Mouse (Mus musculus) adrenal gland, adult 18-20 months (tissue): Measurements from ENCODE around the gene Olfr411. TPM values are rescaled to one million over a fixed set of nuclear protein-coding genes. Genes with fewer than 3 reads are reported as not detected.

ENCODE experiments used
- DNase-seq, 2 experiments: peaks; one replicate each; pipeline ENCODE4 v3.0.0; 2021 to 2022; ENCODE audit warnings: low spot score in 2 of 2
- long read RNA-seq, 2 experiments: library from polyadenylated mRNA; stranded (forward); transcript quantifications; one replicate each; pipeline ENCODE4 v2.0.0; 2021
- total RNA-seq, 2 experiments: library from RNA; stranded (reverse); gene quantifications; 1 replicate in 1 of 2; 2 replicates in 1 of 2; pipeline ENCODE4 v1.2.3; 2021

The Olfr411 gene
- not detected for total RNA-seq
- long read RNA-seq, experiment 1 = 0 reads
- long read RNA-seq, experiment 2 = 0 reads

DNA sequence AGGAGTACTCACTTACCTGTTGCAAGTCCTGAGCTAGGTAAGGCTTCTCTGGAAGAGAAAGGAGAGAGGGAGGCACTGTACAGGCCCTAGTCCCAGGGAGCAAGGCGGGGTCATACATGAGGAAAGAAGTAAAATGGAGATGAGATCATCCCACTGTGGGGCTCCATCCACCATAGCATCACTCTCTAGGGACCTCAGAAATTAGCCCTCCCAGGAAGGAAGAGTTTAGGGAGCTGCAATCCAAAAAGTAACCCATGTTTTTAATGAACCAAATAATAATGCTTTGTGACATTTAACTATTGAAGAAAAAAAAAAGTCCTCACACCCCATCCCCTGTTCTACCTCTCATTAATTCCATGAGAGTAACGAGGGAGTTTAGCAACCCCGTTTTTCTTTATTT lies at the start of gene Olfr411:
TSS of gene Olfr411 (minus strand) at position 101 of the 400 bp plus-strand sequence.
- DNase-seq = no peak

DNA sequence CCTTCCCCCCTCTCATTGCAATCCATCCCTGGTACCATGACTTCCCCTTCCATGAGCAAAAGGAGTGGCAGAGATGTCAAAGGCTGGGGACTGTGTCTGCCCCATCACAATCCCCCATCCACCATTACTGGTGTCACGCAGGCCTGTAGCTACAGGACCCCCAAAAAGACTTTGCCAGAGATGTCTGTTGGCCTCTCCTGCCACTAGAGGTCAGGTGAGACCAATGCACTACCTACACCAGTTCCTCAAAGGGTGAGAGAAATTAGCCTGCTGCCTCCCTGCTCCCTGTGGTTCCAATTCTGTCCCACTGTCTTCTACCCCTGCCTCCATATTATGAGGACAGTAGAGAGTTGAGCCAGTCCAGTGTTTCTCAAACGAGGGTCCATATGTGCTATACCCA lies 49.7 kb upstream of the Olfr411 start:
- DNase-seq = no peak

DNA sequence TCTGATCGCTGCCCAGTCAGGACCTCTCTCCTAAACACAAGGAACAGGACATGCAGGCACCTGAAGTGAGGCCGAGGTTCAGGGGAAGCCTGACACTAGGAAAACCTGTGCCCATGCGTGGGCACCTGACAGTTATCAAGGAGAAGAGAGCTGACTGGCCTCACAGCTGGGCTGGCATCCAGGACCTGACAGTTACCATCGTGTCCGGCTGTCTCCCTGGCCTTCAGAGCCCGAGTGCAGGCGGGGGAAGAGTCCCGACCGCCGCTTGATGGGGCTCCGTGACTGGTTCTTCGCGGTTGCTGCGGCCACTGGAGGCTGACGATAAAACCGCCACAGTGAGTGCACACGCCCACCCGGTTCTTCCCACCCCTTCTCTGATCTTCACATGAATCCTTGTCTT lies 43.1 kb upstream of the Olfr411 start:
- DNase-seq = no peak

DNA sequence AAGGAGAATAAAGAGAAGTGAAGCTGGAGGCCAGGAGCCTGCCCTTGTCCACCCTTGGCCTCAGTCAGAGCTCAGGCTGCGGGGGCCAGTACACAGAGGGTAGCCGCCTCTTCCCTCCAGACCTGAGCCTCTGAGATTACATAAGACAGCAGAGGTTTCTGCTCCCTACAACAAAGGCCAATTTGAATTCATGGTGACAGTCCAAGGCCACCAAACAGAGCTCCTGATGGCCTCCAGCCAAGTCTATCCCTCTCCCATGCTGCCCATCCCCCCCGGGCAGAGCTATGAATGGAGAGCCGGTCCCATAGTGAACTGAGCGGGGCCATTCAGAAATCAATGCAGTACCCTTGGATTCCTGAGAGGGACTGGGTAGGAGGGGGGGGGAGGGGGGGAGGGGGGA lies 41.0 kb upstream of the Olfr411 start:
- DNase-seq = no peak

DNA sequence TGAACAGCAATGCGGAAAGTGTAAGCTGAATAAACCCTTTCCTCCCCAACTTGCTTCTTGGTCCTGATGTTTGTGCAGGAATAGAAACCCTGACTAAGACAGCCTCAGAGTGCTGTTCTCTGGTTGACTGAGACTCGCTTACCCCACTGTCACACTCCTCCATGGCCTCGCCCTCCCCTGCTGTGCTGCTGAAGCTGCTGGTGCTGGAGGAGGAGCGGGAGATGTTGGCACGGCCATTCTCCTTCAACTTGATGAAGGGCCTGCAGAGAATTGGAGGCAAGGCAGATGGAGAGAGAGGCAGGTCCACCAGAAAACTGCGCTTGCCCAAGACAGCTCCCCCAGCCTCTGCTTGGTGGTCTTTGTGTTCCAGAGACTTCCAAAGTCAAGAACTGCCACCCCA lies 40.5 kb upstream of the Olfr411 start:
- no peak for DNase-seq

DNA sequence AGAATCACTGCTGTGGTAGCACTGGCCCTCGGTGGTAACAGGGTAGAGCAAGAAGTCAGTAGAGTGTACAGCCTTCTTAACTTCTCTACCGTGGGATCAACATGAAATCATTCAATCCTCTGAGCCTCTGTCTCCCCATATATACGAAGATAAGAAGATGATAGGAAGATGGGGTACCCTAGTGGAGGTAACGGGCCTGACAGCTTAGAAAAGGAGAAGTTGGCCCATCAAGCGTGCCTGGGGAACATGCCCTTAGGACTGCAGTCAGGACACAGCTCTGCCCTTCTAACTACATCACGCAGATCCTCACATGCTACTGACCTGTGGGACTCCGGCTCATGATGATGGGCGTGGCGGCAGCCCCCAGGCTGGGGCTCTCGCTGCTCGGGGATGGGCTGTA lies 39.4 kb upstream of the Olfr411 start:
- DNase-seq = no peak

DNA sequence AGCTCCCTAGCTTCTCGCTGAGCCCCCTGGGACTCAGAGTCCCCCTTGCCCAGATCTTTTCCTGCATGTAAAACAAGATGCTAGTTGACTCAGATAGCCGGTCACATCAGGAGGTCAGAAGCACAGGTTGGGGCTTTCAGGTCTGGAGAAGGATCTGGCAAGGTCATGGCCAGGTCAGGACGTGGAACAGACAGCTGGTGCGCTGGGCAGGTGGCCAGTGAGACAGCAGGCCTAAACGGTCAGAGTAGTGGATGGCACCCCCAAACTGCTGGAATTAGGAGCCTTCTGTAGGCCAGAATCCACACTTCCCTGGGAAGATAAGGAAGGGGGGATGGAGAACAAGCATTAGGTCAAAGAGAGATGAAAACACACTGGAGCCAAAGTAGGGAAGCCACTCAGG lies 34.8 kb upstream of the Olfr411 start:
- no peak for DNase-seq

DNA sequence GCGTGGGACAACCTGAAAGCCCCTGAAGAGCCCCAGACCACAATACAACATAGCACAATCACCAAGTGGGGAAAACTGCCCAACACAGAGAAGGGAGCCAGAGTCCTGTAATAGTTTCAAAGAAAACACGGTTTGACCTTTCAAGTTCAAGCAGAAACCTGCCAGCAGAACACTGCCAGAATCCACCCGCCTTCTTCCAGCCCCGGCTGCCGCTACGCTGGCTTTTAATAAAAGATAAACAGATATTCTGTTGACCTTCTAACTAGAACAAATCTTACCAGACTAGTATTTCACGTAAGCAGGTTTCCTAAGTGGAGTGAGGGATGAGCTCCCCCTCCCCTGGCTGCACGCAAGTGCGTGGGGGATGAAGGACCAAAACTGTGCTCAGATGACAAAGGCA lies 33.2 kb upstream of the Olfr411 start:
- DNase-seq = no peak

DNA sequence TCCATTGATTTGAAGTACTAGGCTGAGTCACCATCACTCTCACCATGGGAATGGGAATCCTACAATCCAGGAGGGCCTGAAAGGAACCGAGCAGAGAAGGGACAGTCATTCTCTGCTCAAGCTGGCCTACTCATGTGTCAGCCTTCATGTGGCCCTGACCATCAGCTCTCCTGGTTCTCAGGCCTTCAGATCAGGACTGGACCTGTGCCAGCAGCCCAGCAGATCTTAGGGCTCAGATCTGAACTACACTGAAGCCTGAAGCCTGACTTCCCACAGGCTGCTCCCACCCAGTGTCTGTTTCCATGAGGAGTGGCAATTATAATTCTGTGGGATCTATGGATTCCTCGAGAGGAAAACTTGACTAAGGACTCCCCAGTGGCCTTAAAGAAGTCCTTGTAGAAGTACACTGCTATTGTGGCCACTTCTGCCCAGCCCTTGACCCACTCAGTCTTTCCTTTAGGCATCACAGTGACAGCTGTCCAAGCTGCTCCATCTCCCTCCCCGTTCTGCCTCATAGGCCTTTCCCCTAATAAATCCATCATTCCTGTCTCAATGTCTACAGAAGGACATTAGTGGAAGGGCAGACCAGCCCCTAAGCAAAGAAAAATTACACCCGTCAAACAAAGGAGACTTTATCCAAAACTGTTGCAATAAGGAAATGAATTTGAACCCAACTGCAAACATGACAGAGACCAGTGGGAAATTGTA lies 26.9 kb upstream of the Olfr411 start:
- DNase-seq = no peak

DNA sequence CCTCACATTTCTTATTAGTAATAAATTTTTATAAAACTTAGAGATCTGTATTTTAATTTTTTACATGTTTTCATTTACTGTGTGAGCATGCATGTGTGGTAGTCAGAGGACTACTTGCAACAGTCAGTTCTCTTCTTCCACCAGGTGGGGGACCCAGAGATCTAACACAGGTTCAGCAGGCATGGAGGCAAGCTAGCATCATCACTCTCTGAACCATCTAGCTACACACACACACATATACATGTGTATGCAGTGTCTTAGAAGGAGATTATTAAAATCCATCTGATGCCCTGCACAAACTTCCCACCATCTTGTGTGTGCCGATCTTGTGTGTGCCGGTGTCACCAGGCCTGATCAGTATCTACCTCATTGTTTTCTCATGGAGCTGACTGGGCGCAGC lies 24.4 kb upstream of the Olfr411 start:
- DNase-seq = peak in 1 of 2 experiments; percentile 29

DNA sequence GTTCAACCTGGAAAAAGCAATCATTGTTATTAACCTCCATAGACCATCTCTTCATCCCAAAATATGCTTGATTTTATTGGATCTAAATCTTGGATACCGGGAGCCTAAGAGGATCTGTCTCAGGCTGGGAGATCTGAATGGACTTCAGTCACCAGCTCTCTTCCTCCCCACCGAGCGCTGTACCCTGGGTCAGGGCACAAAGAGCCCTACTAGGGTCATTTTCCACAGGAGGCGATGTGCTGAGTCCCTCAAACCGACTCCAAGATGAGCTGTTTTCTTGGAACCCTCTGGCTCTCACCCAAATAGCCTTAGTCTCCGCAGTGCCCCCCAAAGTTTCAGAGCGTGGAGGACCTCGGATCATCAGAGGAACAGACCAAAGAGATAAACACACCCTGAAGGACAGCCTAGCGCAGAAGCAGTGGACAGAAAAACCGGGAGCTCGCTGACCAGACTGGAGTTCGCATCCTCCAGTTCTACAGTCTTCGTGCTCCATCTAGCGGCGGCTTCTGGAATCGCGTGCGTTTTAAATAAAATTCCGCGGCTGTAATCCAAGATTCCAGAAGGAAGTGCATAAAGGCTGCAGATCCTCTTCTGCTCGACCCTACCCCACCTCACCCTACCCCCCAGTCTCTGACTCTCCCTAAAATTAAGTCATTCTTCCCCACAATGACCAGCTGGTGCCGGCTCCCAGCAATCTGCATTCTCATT lies 19.1 kb upstream of the Olfr411 start:
- DNase-seq = peak; percentile 74 to 77

DNA sequence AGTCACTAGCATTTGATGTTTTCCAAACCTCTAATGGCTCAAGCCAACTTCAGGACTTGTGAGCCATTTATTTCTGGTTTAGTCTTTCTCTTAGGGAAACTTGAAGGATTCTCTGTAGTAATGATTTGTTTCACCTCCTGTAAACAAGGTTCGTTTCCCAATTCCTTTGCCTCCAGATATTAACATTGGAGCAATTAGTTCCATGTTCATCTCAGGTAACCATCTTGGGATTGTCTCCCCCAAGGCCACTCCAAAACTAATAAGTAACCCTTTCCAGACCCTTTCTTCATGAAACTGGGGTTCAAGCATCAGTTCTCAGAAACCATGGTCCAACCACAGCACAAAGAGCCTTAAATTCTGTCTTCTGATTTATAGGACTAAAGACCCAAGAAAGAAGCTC lies 9.3 kb upstream of the Olfr411 start, which contains the start of gene Olfr412:
TSS of gene Olfr412 (plus strand) at position 301 of the 400 bp plus-strand sequence.
- no peak for DNase-seq

DNA sequence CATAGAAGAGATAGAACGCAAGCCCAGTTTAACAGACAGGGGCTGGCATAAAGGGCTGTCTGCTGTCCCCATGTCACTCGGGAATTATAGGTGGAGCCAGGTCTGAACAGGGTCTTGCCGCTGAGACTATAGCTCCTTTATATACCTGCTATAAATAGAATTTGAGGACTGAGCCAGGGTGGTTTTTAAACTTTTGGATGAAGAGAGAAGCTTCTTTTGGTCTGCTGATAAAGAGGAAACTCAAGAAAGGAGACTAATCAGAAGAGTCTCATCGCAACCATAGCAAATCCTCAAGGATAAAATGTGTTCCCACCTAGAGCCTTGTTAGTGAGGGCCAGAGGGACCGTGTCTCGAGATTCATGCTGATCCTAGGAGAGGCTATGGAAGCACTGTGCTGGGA lies 14.5 kb downstream of the Olfr411 start, which contains the start of gene Olfr410:
TSS of gene Olfr410 (minus strand) at position 101 of the 400 bp plus-strand sequence.
- no peak for DNase-seq

DNA sequence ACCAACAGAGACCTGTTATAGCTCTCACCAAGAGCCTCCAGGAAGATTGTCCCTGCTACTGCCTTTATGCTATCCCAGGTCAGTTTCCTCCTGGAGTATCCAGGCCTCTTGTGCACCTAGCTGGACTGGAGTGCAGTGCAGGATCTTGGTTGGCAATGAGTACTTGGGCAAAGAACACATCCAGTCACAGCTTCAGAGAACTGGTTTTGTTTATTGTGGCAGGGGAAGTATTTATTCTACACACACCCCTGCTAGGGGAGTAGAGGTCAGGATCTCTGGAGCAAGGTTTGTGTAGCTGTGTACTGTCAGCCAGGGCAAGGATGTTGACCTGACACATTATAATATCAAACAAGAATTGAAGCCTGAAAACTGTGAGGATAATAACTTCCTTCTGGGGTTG lies 23.7 kb downstream of the Olfr411 start:
- no peak for DNase-seq

DNA sequence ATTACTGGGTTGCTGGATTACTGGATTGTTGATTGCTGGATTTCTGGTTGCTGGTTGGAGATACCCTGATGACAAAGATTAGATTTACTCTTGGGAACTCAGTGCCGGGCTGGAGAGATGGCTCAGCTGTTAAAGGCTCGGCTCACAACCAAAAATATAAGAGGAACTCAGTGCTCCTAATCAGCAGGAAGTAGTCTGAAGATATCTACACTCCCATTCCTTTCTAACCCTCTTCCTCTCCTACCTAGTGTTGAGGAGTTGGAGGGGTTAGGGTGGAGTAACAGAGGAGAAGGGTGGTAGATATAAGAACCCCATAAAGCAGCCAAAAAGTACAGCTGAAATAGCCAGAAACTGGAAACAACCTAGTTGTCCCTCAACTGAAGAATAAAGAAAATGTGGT lies 26.4 kb downstream of the Olfr411 start:
- no peak for DNase-seq

Other genes with a start within 250 kb of the Olfr411 start
- gene Olfr401, start 238.9 kb downstream of the Olfr411 start, total RNA-seq = not detected
- gene Olfr402, start 199.1 kb downstream of the Olfr411 start, total RNA-seq = not detected
- gene Olfr403, start 166.4 kb downstream of the Olfr411 start, total RNA-seq = not detected
- gene Olfr43, start 141.3 kb downstream of the Olfr411 start, total RNA-seq = not detected
- not detected for gene Olfr406, start 92.8 kb downstream of the Olfr411 start, total RNA-seq
- gene Olfr59, start 68.9 kb downstream of the Olfr411 start, total RNA-seq = not detected
- gene Olfr410, start 14.6 kb downstream of the Olfr411 start, total RNA-seq = not detected
- not detected for gene Olfr412, start 9.4 kb upstream of the Olfr411 start, total RNA-seq